Mouse (Mus musculus) embryonic fibroblast, embryonic 13.5 days (primary cell): ENCODE measurements around the gene Msn.

ENCODE experiments used
- CTCF ChIP-seq: IDR thresholded peaks from 2 replicates; pipeline ENCODE4 v1.5.1; 2011; ENCODE audit warnings: mild to moderate bottlenecking, control low read depth, low read length, moderate library complexity, borderline replicate concordance; ENCODE audit not compliant: insufficient read depth
- POLR2A ChIP-seq: IDR thresholded peaks from 2 replicates; pipeline ENCODE4 v1.6.1; 2011; ENCODE audit warnings: low read depth, mild to moderate bottlenecking, control low read depth, low read length, moderate library complexity

DNA sequence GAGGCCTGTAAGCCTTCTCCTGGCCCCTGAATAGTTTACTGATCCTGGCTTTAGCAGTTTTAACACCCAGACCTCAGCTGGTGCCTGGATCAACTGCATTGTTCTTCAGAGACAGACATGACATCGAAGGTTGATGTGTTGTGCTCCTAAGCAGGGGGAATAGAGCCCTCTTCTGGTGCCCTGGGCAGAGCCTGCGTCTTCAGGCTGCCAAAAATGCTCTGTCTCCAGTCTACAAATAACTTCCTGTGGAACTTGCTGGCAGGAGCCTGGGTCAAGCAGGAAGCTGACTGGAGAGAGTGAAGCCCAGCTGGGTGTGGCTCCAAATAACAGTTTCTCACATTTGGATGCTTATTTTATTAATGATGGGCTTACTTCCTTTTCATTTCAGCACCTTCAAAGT is 37.4 kb downstream of the Msn start:
- TF ChIP-seq CTCF (no peak; the same call in 1 of the 2 replicates), POLR2A (no peak)
